Mouse (Mus musculus) thymus, postnatal 4 days (tissue): ENCODE data around the gene Stat2.
A peak's percentile ranks its signal among the peaks of the same experiment; 100 is the strongest.

ENCODE experiments used
- DNase-seq: peaks from one replicate; pipeline ENCODE4 v3.0.0; 2021

Gene Stat2

DNA sequence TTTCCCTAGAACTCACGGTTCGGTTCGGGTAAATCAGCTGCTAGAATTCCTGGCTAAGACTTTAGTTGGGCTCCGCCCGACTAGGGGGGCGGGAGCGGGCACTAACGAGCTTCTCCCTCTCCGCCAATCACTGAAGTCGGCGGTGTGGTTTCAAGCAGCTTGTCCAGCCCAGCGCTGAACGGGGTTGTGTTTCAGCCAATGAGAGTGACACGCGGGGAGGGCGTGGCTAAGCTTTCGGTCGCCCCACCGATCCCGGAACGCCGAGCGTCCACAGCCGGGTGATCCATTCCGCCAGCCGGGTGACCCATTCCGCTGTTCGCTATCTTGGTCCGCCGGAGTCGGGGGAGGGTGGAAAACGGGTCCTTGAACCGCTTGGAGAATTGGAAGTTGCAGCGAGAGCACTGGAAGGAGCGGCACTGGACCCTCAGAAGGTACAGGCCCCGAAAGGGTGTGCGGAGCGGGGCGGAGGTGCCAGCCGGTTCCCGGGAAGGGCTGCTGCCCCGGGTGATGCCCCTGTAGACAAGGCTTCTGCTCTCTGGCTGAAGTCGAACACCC, at the start of gene Stat2:
TSS of gene Stat2 (plus strand) at position 273 of the 555 bp plus-strand sequence.
- peak; percentile 95 for DNase-seq

DNA sequence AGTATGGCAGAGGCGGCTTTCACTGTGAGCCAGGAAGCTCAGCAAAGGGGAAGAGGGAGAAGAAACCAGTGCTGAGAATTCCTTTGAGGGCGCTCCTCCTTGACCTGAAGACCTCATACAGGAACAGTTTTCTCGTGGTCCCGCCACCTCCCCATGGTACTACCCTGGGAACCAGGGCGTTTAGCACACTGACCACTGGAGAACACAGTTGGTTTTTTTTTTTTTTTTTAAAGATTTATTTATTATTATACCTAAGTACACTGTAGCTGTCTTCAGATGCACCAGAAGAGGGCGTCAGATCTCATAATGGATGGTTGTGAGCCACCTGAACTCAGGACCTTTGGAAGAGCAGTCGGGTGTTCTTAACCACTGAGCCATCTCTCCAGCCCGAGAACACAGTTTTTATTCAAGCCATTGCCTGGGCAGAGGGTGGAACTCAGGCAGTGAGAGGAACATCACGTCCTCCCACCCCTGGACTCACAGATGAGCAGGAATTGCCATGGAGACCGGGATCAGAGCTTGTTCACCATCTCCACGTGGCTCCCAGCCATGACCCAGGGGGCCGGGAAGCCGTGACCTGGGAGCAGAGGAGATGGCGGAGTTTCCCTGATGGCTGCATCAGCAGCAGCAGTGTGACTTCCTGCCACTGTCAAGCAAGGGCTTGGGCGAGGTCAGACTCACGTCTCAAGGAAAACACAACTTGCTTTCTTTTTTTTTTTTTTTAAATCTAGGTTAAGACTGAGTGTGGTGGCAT, 48.6 kb upstream of the Stat2 start:
- peak; percentile 30 for DNase-seq

GRCm38 (mm10) chr10:128225064-128225463, 45.3 kb upstream of the Stat2 start:
- DNase-seq: no peak

- DNase-seq: no peak
Observed at GRCm38 (mm10) chr10:128225538-128225937, 44.8 kb upstream of the Stat2 start, which contains the start of gene Mip. Mip (plus strand) TSS chr10:128225838.

GRCm38 (mm10) chr10:128227592-128227991, 42.8 kb upstream of the Stat2 start:
- no peak for DNase-seq

GRCm38 (mm10) chr10:128228009-128228408, 42.4 kb upstream of the Stat2 start:
- no peak for DNase-seq

DNA sequence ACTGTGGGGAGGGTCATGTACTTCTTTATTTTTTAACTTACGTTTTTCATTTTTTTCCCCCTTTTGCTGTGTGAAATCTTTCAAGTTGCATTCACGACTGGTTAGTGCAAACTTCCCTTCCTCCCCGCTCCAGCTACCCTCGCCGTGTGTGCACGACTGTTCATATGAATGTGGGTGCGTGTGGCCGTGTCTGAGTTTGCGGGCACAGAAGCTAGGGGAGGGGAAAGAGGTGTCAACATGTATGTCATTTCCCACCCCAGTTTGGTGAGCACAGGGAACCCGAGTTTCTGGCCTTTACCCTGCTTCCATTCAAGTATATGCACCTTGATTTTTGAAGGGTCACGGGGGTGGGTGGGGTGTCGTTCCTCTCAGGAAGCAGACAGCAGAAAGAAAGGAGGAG, 39.8 kb upstream of the Stat2 start:
- DNase-seq: peak; percentile 48

- DNase-seq: peak; percentile 30
Observed at GRCm38 (mm10) chr10:128231146-128231545, 39.2 kb upstream of the Stat2 start.

DNA sequence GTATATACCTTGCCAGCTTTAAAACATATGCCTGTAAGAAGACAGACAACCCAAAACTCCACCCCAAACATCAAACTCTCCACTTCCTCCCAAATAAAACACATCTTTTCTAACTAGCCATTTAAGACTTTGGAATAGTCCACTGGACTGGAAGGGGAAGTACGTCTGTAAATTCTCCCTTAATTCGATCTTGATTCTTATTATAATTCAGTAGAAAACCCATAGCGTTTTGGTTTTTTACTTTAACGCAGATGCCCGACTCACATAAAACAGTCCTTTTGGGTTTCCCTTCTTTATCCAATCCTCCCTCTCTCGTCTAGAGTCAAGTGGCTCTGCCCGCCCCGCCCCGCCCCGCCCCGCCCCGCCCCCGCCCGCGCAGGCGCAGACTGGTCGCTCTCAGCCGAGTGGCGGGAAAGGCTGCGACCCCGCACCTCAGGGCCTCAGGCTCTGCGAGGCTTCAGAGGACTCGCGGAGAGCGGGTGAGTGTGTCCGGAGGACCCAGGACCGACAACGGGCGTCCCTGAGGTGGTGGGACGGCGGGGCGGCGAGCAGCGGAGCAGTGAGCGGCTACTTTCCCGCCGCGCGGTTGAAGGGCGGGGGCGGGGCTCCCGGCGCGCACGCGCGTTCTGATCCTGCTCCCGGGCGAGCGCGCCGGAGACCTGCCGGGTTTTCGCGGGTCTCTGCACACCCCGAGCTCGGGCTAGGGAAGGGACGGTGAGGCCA, 38.5 kb upstream of the Stat2 start, which contains the start of gene Timeless:
TSS of gene Timeless (plus strand) at position 369 of the 723 bp plus-strand sequence.
- DNase-seq: peak; percentile 94

DNA sequence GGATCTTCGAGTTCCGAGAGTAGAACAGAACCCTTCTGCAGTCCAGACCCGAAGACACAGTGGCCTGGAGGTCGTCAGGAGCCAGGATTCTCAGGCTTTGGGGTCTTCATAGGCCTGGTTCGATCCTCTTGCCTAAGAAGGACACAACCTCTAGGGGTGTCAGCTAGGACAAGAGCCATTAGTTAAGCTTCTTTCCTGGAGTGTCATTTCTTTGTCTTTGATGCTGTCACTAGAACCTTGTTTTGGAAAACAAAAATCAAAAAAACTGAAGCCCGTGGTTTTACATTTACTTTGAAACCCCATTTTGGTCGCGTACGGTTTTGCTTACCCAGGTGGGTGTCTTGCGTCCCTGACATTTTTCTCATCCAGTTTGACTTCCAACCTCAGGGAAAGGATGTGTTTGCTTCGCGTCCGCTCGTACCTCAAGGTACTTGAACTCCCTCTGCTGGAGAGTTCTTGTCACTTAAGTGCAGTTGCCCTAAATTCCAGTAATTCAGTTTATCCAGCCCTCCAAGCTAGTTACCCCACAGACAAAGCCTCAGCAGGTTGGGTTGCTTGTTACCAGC, 37.9 kb upstream of the Stat2 start:
- DNase-seq: peak; percentile 54

DNA sequence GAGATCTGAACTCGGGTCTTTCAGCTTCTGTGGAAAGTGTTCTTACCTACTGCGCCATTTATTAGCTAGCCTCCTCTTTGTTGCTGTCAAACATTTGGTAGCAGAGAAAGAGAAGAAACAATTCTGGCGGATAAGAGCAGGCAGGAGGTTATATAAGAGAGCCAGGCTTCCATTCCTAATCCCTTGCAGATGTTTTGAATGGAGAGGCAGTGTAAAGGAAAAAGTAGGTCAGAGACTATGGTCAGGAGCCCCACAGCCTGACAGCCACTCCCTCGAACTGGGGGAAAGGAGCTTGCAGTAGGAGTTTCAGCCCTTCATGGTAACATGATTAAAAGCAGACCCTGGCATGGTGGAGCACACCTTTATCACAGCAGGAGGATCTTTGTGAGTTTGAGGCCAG, 34.0 kb upstream of the Stat2 start:
- no peak for DNase-seq

GRCm38 (mm10) chr10:128237807-128238480, 32.4 kb upstream of the Stat2 start:
- DNase-seq: no peak

- DNase-seq: no peak
Observed at GRCm38 (mm10) chr10:128239140-128239539, 31.2 kb upstream of the Stat2 start.

DNA sequence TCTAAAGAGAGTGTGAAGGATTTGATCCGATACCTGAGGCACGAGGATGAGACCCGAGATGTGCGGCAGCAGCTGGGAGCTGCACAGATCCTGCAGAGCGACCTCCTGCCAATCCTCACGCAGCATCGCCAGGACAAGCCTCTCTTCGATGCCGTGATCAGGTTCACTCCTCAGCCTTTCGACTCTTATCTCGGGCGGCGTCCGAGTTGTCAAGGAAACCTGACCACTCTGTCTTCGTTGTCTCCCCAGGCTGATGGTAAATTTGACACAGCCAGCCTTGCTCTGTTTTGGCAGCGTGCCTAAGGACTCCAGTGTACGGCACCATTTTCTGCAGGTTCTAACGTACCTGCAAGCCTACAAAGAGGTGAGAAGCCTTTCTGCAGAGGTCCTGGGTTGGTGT, 30.2 kb upstream of the Stat2 start:
- DNase-seq: no peak

DNA sequence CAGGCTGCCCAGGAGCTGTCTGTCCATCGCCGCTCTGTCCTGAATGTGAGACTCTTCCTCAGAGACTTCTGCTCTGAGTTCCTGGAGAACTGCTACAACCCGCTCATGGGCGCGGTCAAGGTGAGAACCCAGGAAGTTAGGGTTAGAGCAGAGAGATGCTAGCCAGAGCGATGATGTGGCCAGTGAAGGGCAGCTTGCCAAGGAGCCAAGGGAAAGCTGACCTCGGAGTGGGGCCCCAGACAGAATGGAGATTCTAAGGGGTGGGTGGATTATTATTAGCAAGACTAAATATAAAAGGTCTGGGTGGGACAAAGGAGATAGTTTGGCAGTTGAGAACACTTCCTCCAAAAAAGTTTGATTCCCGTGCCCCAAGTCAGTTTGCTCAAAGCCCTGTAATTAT, 27.1 kb upstream of the Stat2 start:
- DNase-seq: no peak

- no peak for DNase-seq
Observed at GRCm38 (mm10) chr10:128244121-128244520, 26.2 kb upstream of the Stat2 start.

DNA sequence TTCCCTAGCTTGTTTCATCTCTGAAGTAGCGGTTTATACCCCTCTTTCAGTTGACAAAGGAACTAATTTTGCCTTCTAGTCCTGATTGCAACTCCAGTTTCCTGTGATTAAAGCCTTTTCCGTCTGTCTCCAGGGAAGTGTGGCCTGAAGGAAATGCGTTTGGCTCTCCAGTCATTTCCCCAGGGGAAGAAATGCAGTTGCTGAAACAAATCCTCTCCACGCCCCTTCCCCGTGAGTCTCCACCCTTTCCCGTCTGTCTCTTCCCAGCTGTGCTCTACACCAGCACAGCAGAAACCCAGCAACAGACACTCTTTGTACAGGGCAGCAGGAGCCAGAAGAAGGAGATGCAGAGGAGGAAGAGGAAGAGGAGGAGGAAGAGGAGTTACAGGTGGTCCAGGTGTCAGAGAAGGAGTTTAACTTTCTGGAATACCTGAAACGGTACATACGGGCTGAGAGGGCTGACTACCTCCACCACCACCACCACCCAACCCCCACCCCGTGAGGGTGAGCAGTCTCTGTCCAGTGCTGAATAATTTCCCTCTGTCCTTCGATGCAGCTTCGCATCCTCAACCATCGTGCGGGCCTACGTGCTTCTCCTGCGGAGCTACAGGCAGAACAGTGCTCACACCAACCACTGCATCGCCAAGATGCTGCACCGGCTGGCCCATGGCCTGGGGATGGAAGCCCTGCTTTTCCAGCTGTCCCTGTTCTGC, 23.2 kb upstream of the Stat2 start:
- DNase-seq: no peak

GRCm38 (mm10) chr10:128250565-128250964, 19.8 kb upstream of the Stat2 start:
- DNase-seq: no peak

- no peak for DNase-seq
Observed at GRCm38 (mm10) chr10:128253677-128254255, 16.6 kb upstream of the Stat2 start, which contains the start of gene Apon. Apon (plus strand) TSS chr10:128254096.

- no peak for DNase-seq
Observed at GRCm38 (mm10) chr10:128255925-128256324, 14.4 kb upstream of the Stat2 start.

- DNase-seq: no peak
Observed at GRCm38 (mm10) chr10:128256328-128256727, 14.0 kb upstream of the Stat2 start.

DNA sequence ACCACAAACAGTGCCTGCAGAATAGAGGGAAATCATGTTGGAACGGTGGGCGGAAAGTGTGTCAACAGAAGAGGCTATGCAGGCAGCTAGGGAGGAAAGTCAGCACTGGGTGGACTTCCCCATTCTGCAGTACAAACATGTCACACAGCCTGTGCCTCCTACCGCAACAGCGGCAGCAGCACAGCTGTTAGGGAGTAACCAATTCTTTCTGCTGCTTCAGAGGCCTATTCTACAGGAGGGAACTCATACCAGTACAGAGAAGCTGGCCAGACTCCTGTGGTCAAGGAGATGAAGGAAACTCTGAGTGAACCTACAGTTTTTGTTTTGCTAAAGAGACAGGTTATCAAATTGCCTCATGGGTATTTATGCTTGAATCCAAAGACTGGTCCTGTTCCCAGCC, 11.4 kb upstream of the Stat2 start:
- DNase-seq: peak; percentile 39
